Mouse (Mus musculus): ENCODE measurements at regions not wholly inside any gene's neighbourhood (a gene's known extent, or its start where the extent isn't known, plus 50 kb on each side); places are given as distances from the start of the nearest gene placed in this dataset.

- intact Hi-C loops (cut with DNase I) = loop anchor here (5.0 kb wide), 1 partner anchor 695 kb away; no protein-coding TSS in a partner anchor
- peak in 1 of 2 experiments; percentile 30 for DNase-seq (ENCODE audit: low spot score in 2 of 2)
Observed at GRCm38 (mm10) chr4:56222023-56222776, 517.7 kb upstream of the Gm26657 start.

GRCm38 (mm10) chr4:56220531-56220930 lies 519.3 kb upstream of the Gm26657 start:
- DNase-seq (ENCODE audit: low spot score in 2 of 2) = no peak
- intact Hi-C loops (cut with DNase I) = loop anchor here (5.0 kb wide), 1 partner anchor 693 kb away; no protein-coding TSS in a partner anchor

- no peak for DNase-seq (ENCODE audit: low spot score in 2 of 2)
- intact Hi-C loops (cut with DNase I) = no loop called here
Observed at GRCm38 (mm10) chr4:56209499-56209898, 530.4 kb upstream of the Gm26657 start.

- DNase-seq (ENCODE audit: low spot score in 2 of 2) = no peak
- intact Hi-C loops (cut with DNase I) = no loop called here
Observed at GRCm38 (mm10) chr4:56207726-56208125, 532.1 kb upstream of the Gm26657 start.

- intact Hi-C loops (cut with DNase I) = no loop called here
Observed at GRCm38 (mm10) chr4:56205069-56205468, 534.8 kb upstream of the Gm26657 start.

GRCm38 (mm10) chr4:56193365-56193764 lies 546.5 kb upstream of the Gm26657 start:
- DNase-seq (ENCODE audit: low spot score in 2 of 2) = no peak
- intact Hi-C loops (cut with DNase I) = no loop called here

More at GRCm38 (mm10) chr4:56205069-56205468, 534.8 kb upstream of the Gm26657 start:
- no peak for DNase-seq (ENCODE audit: low spot score in 2 of 2)

- intact Hi-C loops (cut with DNase I) = no loop called here
- DNase-seq (ENCODE audit: low spot score in 2 of 2) = peak in 1 of 2 experiments; percentile 9
Observed at GRCm38 (mm10) chr4:56192516-56192915, 547.4 kb upstream of the Gm26657 start.

GRCm38 (mm10) chr4:56179566-56179965 lies 560.3 kb upstream of the Gm26657 start:
- intact Hi-C loops (cut with DNase I) = no loop called here
- no peak for DNase-seq (ENCODE audit: low spot score in 2 of 2)

- DNase-seq (ENCODE audit: low spot score in 2 of 2) = no peak
- intact Hi-C loops (cut with DNase I) = no loop called here
Observed at GRCm38 (mm10) chr4:56178844-56179481, 560.9 kb upstream of the Gm26657 start.

- intact Hi-C loops (cut with DNase I) = no loop called here
- no peak for DNase-seq (ENCODE audit: low spot score in 2 of 2)
Observed at GRCm38 (mm10) chr4:56161257-56161594, 578.6 kb upstream of the Gm26657 start.

GRCm38 (mm10) chr4:56160551-56161256 lies 579.2 kb upstream of the Gm26657 start:
- intact Hi-C loops (cut with DNase I) = no loop called here
- no peak for DNase-seq (ENCODE audit: low spot score in 2 of 2)

- intact Hi-C loops (cut with DNase I) = no loop called here
- DNase-seq (ENCODE audit: low spot score in 2 of 2) = no peak
Observed at GRCm38 (mm10) chr4:56157521-56158065, 582.3 kb upstream of the Gm26657 start.

- DNase-seq (ENCODE audit: low spot score in 2 of 2) = no peak
- intact Hi-C loops (cut with DNase I) = no loop called here
Observed at GRCm38 (mm10) chr4:56150716-56151115, 589.2 kb upstream of the Gm26657 start.

GRCm38 (mm10) chr4:56143827-56144226 lies 596.0 kb upstream of the Gm26657 start:
- no peak for DNase-seq (ENCODE audit: low spot score in 2 of 2)
- intact Hi-C loops (cut with DNase I) = no loop called here

- no peak for DNase-seq (ENCODE audit: low spot score in 2 of 2)
- intact Hi-C loops (cut with DNase I) = no loop called here
Observed at GRCm38 (mm10) chr4:56136837-56137236, 603.0 kb upstream of the Gm26657 start.

- no peak for DNase-seq (ENCODE audit: low spot score in 2 of 2)
- intact Hi-C loops (cut with DNase I) = no loop called here
Observed at GRCm38 (mm10) chr4:56134350-56134749, 602.1 kb upstream of the Klf4 start.

- intact Hi-C loops (cut with DNase I) = no loop called here
- DNase-seq (ENCODE audit: low spot score in 2 of 2) = no peak
Observed at GRCm38 (mm10) chr4:56127730-56128482, 595.6 kb upstream of the Klf4 start.

GRCm38 (mm10) chr4:56124515-56124914 lies 592.2 kb upstream of the Klf4 start:
- intact Hi-C loops (cut with DNase I) = no loop called here

GRCm38 (mm10) chr4:56122198-56122597 lies 589.9 kb upstream of the Klf4 start:
- intact Hi-C loops (cut with DNase I) = no loop called here
- DNase-seq (ENCODE audit: low spot score in 2 of 2) = no peak

More at GRCm38 (mm10) chr4:56124515-56124914, 592.2 kb upstream of the Klf4 start:
- no peak for DNase-seq (ENCODE audit: low spot score in 2 of 2)

All from left cerebral cortex, postnatal 14 days (tissue).